Mouse (Mus musculus) c-Kit-positive CD71-positive TER-119-negative erythroid progenitor cells, embryonic 14.5 days (primary cell): Measurements from ENCODE around the gene Ncoa1.
"Not testable (repeated sequence)": the region's sequence is repeated elsewhere in the genome, so short reads cannot be mapped to it uniquely, and the experiment has no call there.

Experiments
- DNase-seq: peaks from one replicate; pipeline ENCODE4 v3.0.0-alpha.2; 2013; ENCODE audit warnings: low read depth

Ncoa1 gene

GRCm38 (mm10) chr12:4476291-4476831, 621 bp downstream of the Ncoa1 start:
- DNase-seq: no peak

- no peak for DNase-seq
Observed at GRCm38 (mm10) chr12:4475251-4475993, 1.6 kb downstream of the Ncoa1 start.

GRCm38 (mm10) chr12:4469115-4469514, 7.9 kb downstream of the Ncoa1 start:
- DNase-seq: no peak

- no peak for DNase-seq
Observed at GRCm38 (mm10) chr12:4463701-4464100, 13.3 kb downstream of the Ncoa1 start.

- no peak for DNase-seq
Observed at GRCm38 (mm10) chr12:4462420-4462819, 14.6 kb downstream of the Ncoa1 start.

- no peak for DNase-seq
Observed at GRCm38 (mm10) chr12:4460990-4461389, 16.0 kb downstream of the Ncoa1 start.

GRCm38 (mm10) chr12:4454956-4455565, 21.9 kb downstream of the Ncoa1 start:
- no peak for DNase-seq

- no peak for DNase-seq
Observed at GRCm38 (mm10) chr12:4454248-4454647, 22.7 kb downstream of the Ncoa1 start.

GRCm38 (mm10) chr12:4452233-4452632, 24.7 kb downstream of the Ncoa1 start:
- DNase-seq: no peak

- not testable (repeated sequence) for DNase-seq
Observed at GRCm38 (mm10) chr12:4450485-4450884, 26.5 kb downstream of the Ncoa1 start.

- no peak for DNase-seq
Observed at GRCm38 (mm10) chr12:4448076-4448589, 28.8 kb downstream of the Ncoa1 start.

GRCm38 (mm10) chr12:4444946-4445345, 32.0 kb downstream of the Ncoa1 start:
- no peak for DNase-seq

GRCm38 (mm10) chr12:4441451-4441850, 35.5 kb downstream of the Ncoa1 start:
- no peak for DNase-seq

GRCm38 (mm10) chr12:4436198-4436597, 40.8 kb downstream of the Ncoa1 start:
- no peak for DNase-seq

GRCm38 (mm10) chr12:4433549-4433948, 43.4 kb downstream of the Ncoa1 start:
- no peak for DNase-seq

GRCm38 (mm10) chr12:4431978-4432377, 45.0 kb downstream of the Ncoa1 start:
- DNase-seq: no peak

GRCm38 (mm10) chr12:4430061-4430825, 46.7 kb downstream of the Ncoa1 start:
- no peak for DNase-seq

- DNase-seq: no peak
Observed at GRCm38 (mm10) chr12:4418824-4419223, 58.2 kb downstream of the Ncoa1 start.

GRCm38 (mm10) chr12:4417626-4418263, 59.2 kb downstream of the Ncoa1 start:
- no peak for DNase-seq

- no peak for DNase-seq
Observed at GRCm38 (mm10) chr12:4407085-4407484, 69.9 kb downstream of the Ncoa1 start.

- DNase-seq: no peak
Observed at GRCm38 (mm10) chr12:4406155-4406554, 70.8 kb downstream of the Ncoa1 start.

- no peak for DNase-seq
Observed at GRCm38 (mm10) chr12:4403206-4403605, 73.8 kb downstream of the Ncoa1 start.
